Mouse (Mus musculus) heart, adult 2 months (tissue): ENCODE measurements at regions not wholly inside any gene's neighbourhood (a gene's known extent, or its start where the extent isn't known, plus 50 kb on each side); places are given as distances from the start of the nearest gene placed in this dataset.

Source experiments
- DNase-seq, 2 experiments: peaks; one replicate each; pipeline ENCODE4 v3.0.0; 2021
- H3K27ac ChIP-seq: fragments of 200-600 bp; 2 replicates; pipeline ENCODE4 v1.8.1; 2022
- H3K27me3 ChIP-seq: fragments of 200-500 bp; 2 replicates; pipeline ENCODE4 v1.6.1; 2012; ENCODE audit warnings: mild to moderate bottlenecking, low read length, inconsistent platforms, mixed read lengths; ENCODE audit not compliant: control insufficient read depth, insufficient read depth
- H3K36me3 ChIP-seq: fragments of 200-500 bp; 2 replicates; pipeline ENCODE4 v1.6.1; 2012; ENCODE audit warnings: low read length, inconsistent platforms; ENCODE audit not compliant: control insufficient read depth, insufficient read depth
- H3K4me1 ChIP-seq: fragments of 200-500 bp; 2 replicates; pipeline ENCODE4 v1.6.1; 2011; ENCODE audit warnings: low read length; ENCODE audit not compliant: control insufficient read depth, insufficient read depth
- H3K4me3 ChIP-seq: fragments of 200-600 bp; 2 replicates; pipeline ENCODE4 v1.8.1; 2022
- H3K79me2 ChIP-seq: fragments of 200-500 bp; replicated peaks from 2 replicates; pipeline ENCODE4 v1.6.1; 2012; ENCODE audit warnings: mild to moderate bottlenecking, inconsistent platforms, low read length, moderate library complexity, mixed read lengths; ENCODE audit not compliant: control insufficient read depth, insufficient read depth
- H3K9ac ChIP-seq: fragments of 200-500 bp; 2 replicates; pipeline ENCODE4 v1.6.1; 2012; ENCODE audit warnings: low read depth, mild to moderate bottlenecking, control low read depth, inconsistent platforms, low read length, mixed read lengths
- CTCF ChIP-seq: fragments of 200-600 bp; IDR thresholded peaks from 2 replicates; pipeline ENCODE4 v1.8.1; 2022; ENCODE audit warnings: antibody characterized with exemption, mild to moderate bottlenecking, moderate library complexity
- EP300 ChIP-seq: fragments of 200-500 bp; IDR thresholded peaks from 2 replicates; pipeline ENCODE4 v1.6.1; 2011; ENCODE audit warnings: low read depth, low read length, control low read depth; ENCODE audit not compliant: insufficient read depth
- POLR2A ChIP-seq: fragments of 200-500 bp; IDR thresholded peaks from 2 replicates; pipeline ENCODE4 v1.6.1; 2011; ENCODE audit warnings: mild to moderate bottlenecking, low read depth, low read length, control low read depth; ENCODE audit not compliant: insufficient read depth
- WGBS: fragments of 180-500 bp; shearing (Covaris S2); methylation state at CpG from one replicate; pipeline ENCODE4 v1.1.7; 2018; 5-methylcytosine and 5-hydroxymethylcytosine counted together
- intact Hi-C: fragments of 180-260 bp; cut with DNase I; formaldehyde crosslinking; loops from one replicate; pipeline ENCODE4 v1.15.1; 2025

GRCm38 (mm10) chr14:60502552-60502951 lies 129.5 kb downstream of the Amer2 start:
- H3K4me1 ChIP-seq: no peaks in the 10 kb centered on the region
- no peak for TF ChIP-seq POLR2A
- no peaks in the 10 kb centered on the region for H3K27me3 ChIP-seq
- no peaks in the 10 kb centered on the region for H3K36me3 ChIP-seq
- H3K27ac ChIP-seq: no peak overlapping the region
- no peaks in the 10 kb centered on the region for H3K79me2 ChIP-seq
- no peak for DNase-seq
- no peak overlapping the region for H3K9ac ChIP-seq
- intact Hi-C loops: no loop called here
- WGBS: 77% methylated on average over 6 of the region's 6 CpGs
- H3K4me3 ChIP-seq: no peak overlapping the region

GRCm38 (mm10) chr14:60505066-60505465 lies 128.7 kb upstream of the Spata13 start:
- Histone ChIP-seq H3K4me1 (no peaks in the 10 kb centered on the region), H3K79me2 (no peaks in the 10 kb centered on the region), H3K36me3 (no peaks in the 10 kb centered on the region), H3K4me3 (no peak overlapping the region), H3K27me3 (no peaks in the 10 kb centered on the region), H3K9ac (no peak overlapping the region), H3K27ac (no peak overlapping the region)
- DNase-seq: no peak
- TF ChIP-seq EP300 (no peak), CTCF (no peak), POLR2A (no peak)
- 88% methylated on average over 6 of the region's 6 CpGs for WGBS
- intact Hi-C loops: no loop called here

GRCm38 (mm10) chr14:60506296-60506695 lies 127.5 kb upstream of the Spata13 start:
- intact Hi-C loops: no loop called here
- H3K4me3 ChIP-seq: no peak overlapping the region
- no peaks in the 10 kb centered on the region for H3K4me1 ChIP-seq
- no peaks in the 10 kb centered on the region for H3K27me3 ChIP-seq
- H3K9ac ChIP-seq: no peak overlapping the region
- no peak for TF ChIP-seq EP300
- TF ChIP-seq CTCF: no peak
- no peak for TF ChIP-seq POLR2A
- no peaks in the 10 kb centered on the region for H3K36me3 ChIP-seq
- no peaks in the 10 kb centered on the region for H3K79me2 ChIP-seq
- no peak for DNase-seq
- WGBS: 30% methylated on average over 12 of the region's 12 CpGs
- no peak overlapping the region for H3K27ac ChIP-seq

DNA sequence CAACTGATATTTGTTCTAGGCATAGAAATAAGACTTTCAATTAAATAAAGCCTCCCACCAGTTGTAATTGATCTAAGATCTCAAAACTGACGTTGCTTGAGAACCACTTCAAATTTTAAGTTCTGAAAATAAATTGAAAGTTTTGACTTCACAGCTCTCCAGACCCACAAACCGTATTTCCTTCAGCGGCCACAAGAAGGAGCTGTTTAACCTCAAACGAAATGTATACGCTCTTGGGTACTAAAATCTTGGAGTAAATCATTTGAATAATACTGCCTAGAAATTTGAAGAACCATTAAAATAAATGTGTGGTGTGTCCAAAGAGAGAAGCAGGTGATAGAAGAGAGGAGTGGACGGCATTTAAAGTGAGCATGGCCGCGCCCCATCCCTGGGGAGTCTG lies 120.2 kb upstream of the Spata13 start:
- Histone ChIP-seq H3K9ac (no peak overlapping the region), H3K27me3 (no peaks in the 10 kb centered on the region), H3K4me1 (peaks cover 3% of the 10 kb centered on the region; the same call in 1 of the 2 replicates), H3K4me3 (no peak overlapping the region), H3K36me3 (no peaks in the 10 kb centered on the region), H3K27ac (no peak overlapping the region), H3K79me2 (no peaks in the 10 kb centered on the region)
- intact Hi-C loops: no loop called here
- 16% methylated on average over 8 of the region's 8 CpGs for WGBS
- TF ChIP-seq CTCF: peak; percentile 84
- TF ChIP-seq POLR2A: no peak
- DNase-seq: no peak

DNA sequence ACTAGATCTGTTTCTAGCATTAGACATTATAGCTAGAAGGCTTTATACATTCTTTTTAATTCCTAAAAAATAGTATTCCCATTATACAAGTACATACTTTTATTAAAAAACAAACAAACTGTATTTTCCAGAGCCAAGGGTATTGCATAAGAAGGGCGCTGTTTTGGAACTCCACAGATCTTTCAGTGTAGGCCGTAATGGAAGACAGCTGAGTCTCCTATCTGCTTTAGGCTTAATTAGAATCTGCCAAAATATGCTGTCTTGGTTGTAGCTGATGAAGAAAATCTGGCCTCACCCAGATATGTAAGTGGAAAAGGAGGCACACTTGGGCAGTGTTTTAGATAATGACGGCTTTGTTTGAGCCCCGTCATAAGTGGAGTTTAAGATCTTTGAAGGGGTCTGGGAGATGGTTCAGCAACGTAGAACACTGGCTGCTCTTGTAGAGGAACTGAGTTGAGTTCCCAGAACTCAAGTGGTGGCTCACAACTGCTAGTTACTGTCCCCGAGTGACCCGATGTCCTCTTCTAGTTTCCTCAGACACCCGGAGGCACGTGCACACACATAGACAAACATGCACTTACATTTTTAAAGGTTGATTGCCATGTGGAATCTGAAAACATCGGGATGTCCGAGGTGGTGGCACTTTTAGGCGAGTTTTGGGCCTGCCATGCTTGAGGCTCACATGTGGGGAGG lies 118.6 kb upstream of the Spata13 start:
- DNase-seq: peak; percentile 32
- Histone ChIP-seq H3K27me3 (no peaks in the 10 kb centered on the region), H3K36me3 (no peaks in the 10 kb centered on the region), H3K27ac (no peak overlapping the region), H3K9ac (no peak overlapping the region), H3K4me1 (peaks cover 3% of the 10 kb centered on the region; the same call in 1 of the 2 replicates), H3K79me2 (no peaks in the 10 kb centered on the region), H3K4me3 (no peak overlapping the region)
- WGBS: 52% methylated on average over 12 of the region's 12 CpGs
- no peak for TF ChIP-seq EP300
- TF ChIP-seq CTCF: no peak
- TF ChIP-seq POLR2A: no peak
- intact Hi-C loops: no loop called here

DNA sequence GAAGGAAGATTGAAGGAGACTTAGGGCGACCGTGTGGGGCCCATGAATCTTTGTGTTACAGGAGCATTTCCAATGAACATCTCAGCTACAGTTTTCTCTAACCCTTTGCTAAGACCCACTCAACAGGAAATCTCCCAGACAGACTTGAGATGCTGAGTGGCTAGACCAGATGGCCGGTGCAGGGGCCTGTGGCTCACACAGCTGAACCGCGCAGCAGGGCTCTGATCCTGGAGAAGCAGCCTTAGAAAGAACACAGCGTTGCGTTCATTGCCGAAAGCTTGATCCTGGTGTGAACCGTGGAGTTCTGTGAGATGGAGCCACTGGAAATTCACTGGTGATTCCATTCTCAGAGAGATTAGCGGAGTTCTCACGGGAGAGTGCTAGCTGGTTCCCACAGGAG lies 115.9 kb upstream of the Spata13 start:
- H3K79me2 ChIP-seq: no peaks in the 10 kb centered on the region
- H3K4me1 ChIP-seq: peaks cover 3% of the 10 kb centered on the region; the same call in 1 of the 2 replicates
- DNase-seq: no peak
- H3K36me3 ChIP-seq: no peaks in the 10 kb centered on the region
- no peak overlapping the region for H3K4me3 ChIP-seq
- no peak overlapping the region for H3K9ac ChIP-seq
- H3K27me3 ChIP-seq: no peaks in the 10 kb centered on the region
- H3K27ac ChIP-seq: no peak overlapping the region
- intact Hi-C loops: no loop called here
- WGBS: 94% methylated on average over 11 of the region's 11 CpGs
- TF ChIP-seq EP300: no peak
- no peak for TF ChIP-seq CTCF
- no peak for TF ChIP-seq POLR2A
